Mouse (Mus musculus) CD4-positive, CD25-positive, alpha-beta regulatory T cell, adult 9 weeks (primary cell): ENCODE results near the gene Rhbdl1. TPM values are rescaled to one million over a fixed set of nuclear protein-coding genes. Genes with fewer than 3 reads are reported as not detected.

Source experiments
- polyA plus RNA-seq: library from polyadenylated mRNA; unstranded; fragments of 100-300 nt; shearing (Covaris generic); gene quantifications from one replicate; pipeline ENCODE4 v1.2.1, GENCODE M21; 2017

The Rhbdl1 gene
- polyA plus RNA-seq, 1 experiment from 2014 or later: 0.27 TPM

Other genes with a start within 250 kb of the Rhbdl1 start
- gene Gng13, start 120.1 kb downstream of the Rhbdl1 start, polyA plus RNA-seq: not detected
- gene Chtf18, start 109.9 kb downstream of the Rhbdl1 start, polyA plus RNA-seq: 5.8 TPM
- gene Rpusd1, start 109.6 kb downstream of the Rhbdl1 start, polyA plus RNA-seq: 20.1 TPM
- not detected for gene Mslnl, start 101.3 kb downstream of the Rhbdl1 start, polyA plus RNA-seq
- gene Msln, start 82.9 kb downstream of the Rhbdl1 start, polyA plus RNA-seq: not detected
- 29.9 TPM for gene Narfl, start 63.5 kb downstream of the Rhbdl1 start, polyA plus RNA-seq
- 59.1 TPM for gene Haghl, start 51.6 kb downstream of the Rhbdl1 start, polyA plus RNA-seq
- 0.52 TPM for gene Ccdc78, start 50.7 kb downstream of the Rhbdl1 start, polyA plus RNA-seq
- gene Fam173a, start 44.4 kb downstream of the Rhbdl1 start, polyA plus RNA-seq: 259 TPM
- gene AC134908.4, start 41.6 kb downstream of the Rhbdl1 start, polyA plus RNA-seq: not detected
- gene Metrn, start 40.2 kb downstream of the Rhbdl1 start, polyA plus RNA-seq: 7.7 TPM
- not detected for gene Fbxl16, start 28.2 kb downstream of the Rhbdl1 start, polyA plus RNA-seq
- gene Wdr24, start 13.7 kb downstream of the Rhbdl1 start, polyA plus RNA-seq: 46.8 TPM
- gene Jmjd8, start 8.4 kb downstream of the Rhbdl1 start, polyA plus RNA-seq: 44.0 TPM
- 63.7 TPM for gene Stub1, start 3.9 kb downstream of the Rhbdl1 start, polyA plus RNA-seq
- 0.48 TPM for gene Gm20683, start 4.5 kb upstream of the Rhbdl1 start, polyA plus RNA-seq
- 45.1 TPM for gene Rhot2, start 7.6 kb upstream of the Rhbdl1 start, polyA plus RNA-seq
- 6.7 TPM for gene Wdr90, start 24.2 kb upstream of the Rhbdl1 start, polyA plus RNA-seq
- 2.4 TPM for gene Mcrip2, start 31.5 kb upstream of the Rhbdl1 start, polyA plus RNA-seq
- 112 TPM for gene Mettl26, start 37.8 kb upstream of the Rhbdl1 start, polyA plus RNA-seq
- 1.5 TPM for gene Wfikkn1, start 43.6 kb upstream of the Rhbdl1 start, polyA plus RNA-seq
- gene Rab40c, start 82.4 kb upstream of the Rhbdl1 start, polyA plus RNA-seq: 5.6 TPM
- gene Pigq, start 107.6 kb upstream of the Rhbdl1 start, polyA plus RNA-seq: 63.9 TPM
- gene Nhlrc4, start 107.7 kb upstream of the Rhbdl1 start, polyA plus RNA-seq: not detected
- gene A930017K11Rik, start 115.3 kb upstream of the Rhbdl1 start, polyA plus RNA-seq: not detected
- 14.6 TPM for gene Capn15, start 148.5 kb upstream of the Rhbdl1 start, polyA plus RNA-seq
- 1.5 TPM for gene Rab11fip3, start 232.3 kb upstream of the Rhbdl1 start, polyA plus RNA-seq